Mouse (Mus musculus) bone marrow macrophage, adult 2 months (primary cell): ENCODE results near the gene C2cd2.

ENCODE experiments used
- CTCF ChIP-seq: IDR thresholded peaks from 2 replicates; pipeline ENCODE4 v1.5.1; 2012; ENCODE audit warnings: low read depth, mild to moderate bottlenecking, low read length, moderate library complexity
- POLR2A ChIP-seq: IDR thresholded peaks from 2 replicates; pipeline ENCODE4 v1.6.1; 2012; ENCODE audit warnings: mild to moderate bottlenecking, low read depth, low read length, borderline replicate concordance

- TF ChIP-seq POLR2A (no peak), CTCF (no peak)
These were observed 78.7 kb downstream of the C2cd2 start for GRCm38 (mm10) chr16:97883696-97884095.
